Mouse (Mus musculus): ENCODE data around the gene Serping1.
A peak's percentile ranks its signal among the peaks of the same experiment; 100 is the strongest.
"Not testable (repeated sequence)": the region's sequence is repeated elsewhere in the genome, so short reads cannot be mapped to it uniquely, and the experiment has no call there.

Serping1 gene

GRCm38 (mm10) chr2:84775241-84775640, at the start of gene Serping1:
Serping1 (minus strand) TSS chr2:84775444.
- DNase-seq (ENCODE audit: low read depth, low spot score): no peak
- Histone ChIP-seq H3K36me3 (ENCODE audit: control insufficient read depth, insufficient read depth, low read length, poor library complexity, severe bottlenecking) (no peaks in the 10 kb centered on the region), H3K27me3 (ENCODE audit: control insufficient read depth, insufficient read depth, low read length, poor library complexity, severe bottlenecking) (no peaks in the 10 kb centered on the region)

- no peaks in the 10 kb centered on the region for H3K27me3 ChIP-seq (ENCODE audit: control insufficient read depth, insufficient read depth, low read length, poor library complexity, severe bottlenecking)
- no peaks in the 10 kb centered on the region for H3K36me3 ChIP-seq (ENCODE audit: control insufficient read depth, insufficient read depth, low read length, poor library complexity, severe bottlenecking)
- no peak for DNase-seq (ENCODE audit: low read depth, low spot score)
Measured at GRCm38 (mm10) chr2:84823237-84823636, 48.0 kb upstream of the Serping1 start.

GRCm38 (mm10) chr2:84822552-84822951, 47.3 kb upstream of the Serping1 start, which contains the start of gene Smtnl1:
Smtnl1 (minus strand) TSS chr2:84822652.
- Histone ChIP-seq H3K27me3 (ENCODE audit: control insufficient read depth, insufficient read depth, low read length, poor library complexity, severe bottlenecking) (no peaks in the 10 kb centered on the region), H3K36me3 (ENCODE audit: control insufficient read depth, insufficient read depth, low read length, poor library complexity, severe bottlenecking) (no peaks in the 10 kb centered on the region)
- no peak for DNase-seq (ENCODE audit: low read depth, low spot score)

DNA sequence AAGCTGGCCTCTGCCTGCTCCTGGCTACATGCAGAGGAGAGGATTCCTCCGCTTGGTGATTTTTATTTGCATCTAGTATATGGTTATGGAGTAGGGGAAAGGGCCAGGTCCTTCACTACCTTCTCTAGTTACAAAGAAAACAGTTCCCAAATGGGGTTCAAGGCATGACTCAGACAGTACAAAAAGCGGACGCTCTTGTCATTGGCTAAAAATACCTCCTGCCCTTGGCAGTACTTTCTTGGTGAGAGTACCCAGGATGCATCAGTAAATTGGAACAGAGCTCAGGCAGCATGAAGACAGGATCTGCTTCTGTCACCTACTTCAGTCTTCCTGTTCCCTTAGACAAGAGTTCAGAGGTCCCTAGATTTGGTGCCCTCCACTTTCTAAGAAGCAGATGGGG, 44.6 kb upstream of the Serping1 start:
- no peak for DNase-seq (ENCODE audit: low read depth, low spot score)
- H3K36me3 ChIP-seq (ENCODE audit: control insufficient read depth, insufficient read depth, low read length, poor library complexity, severe bottlenecking): no peaks in the 10 kb centered on the region
- H3K27me3 ChIP-seq (ENCODE audit: control insufficient read depth, insufficient read depth, low read length, poor library complexity, severe bottlenecking): no peaks in the 10 kb centered on the region

GRCm38 (mm10) chr2:84812676-84813075, 37.4 kb upstream of the Serping1 start:
- Histone ChIP-seq H3K27me3 (ENCODE audit: control insufficient read depth, insufficient read depth, low read length, poor library complexity, severe bottlenecking) (no peaks in the 10 kb centered on the region), H3K36me3 (ENCODE audit: control insufficient read depth, insufficient read depth, low read length, poor library complexity, severe bottlenecking) (no peaks in the 10 kb centered on the region)
- DNase-seq (ENCODE audit: low read depth, low spot score): no peak

DNA sequence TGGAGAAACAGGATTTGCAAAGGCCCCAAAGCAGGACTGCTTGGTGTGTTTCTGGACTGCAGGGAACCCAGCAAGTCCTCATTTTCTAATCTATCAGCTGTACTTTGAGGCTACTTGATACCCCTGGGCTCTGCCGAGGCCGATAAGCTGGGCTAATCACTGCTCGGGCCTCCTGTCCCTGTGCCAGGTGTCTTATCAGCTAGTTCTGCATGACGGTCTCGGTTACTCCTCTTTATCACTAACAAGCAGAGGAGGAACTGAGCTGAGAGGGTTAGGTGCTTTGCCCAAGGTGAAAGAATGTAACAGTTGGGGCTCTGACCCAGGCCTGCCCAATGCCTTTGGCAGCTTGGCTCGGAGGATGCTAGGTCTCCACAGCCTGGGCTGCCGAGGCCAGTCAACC, 36.6 kb upstream of the Serping1 start:
- Histone ChIP-seq H3K36me3 (ENCODE audit: control insufficient read depth, insufficient read depth, low read length, poor library complexity, severe bottlenecking) (no peaks in the 10 kb centered on the region; the same call in 1 of the 2 replicates), H3K27me3 (ENCODE audit: control insufficient read depth, insufficient read depth, low read length, poor library complexity, severe bottlenecking) (no peaks in the 10 kb centered on the region)
- no peak for DNase-seq (ENCODE audit: low read depth, low spot score)

DNA sequence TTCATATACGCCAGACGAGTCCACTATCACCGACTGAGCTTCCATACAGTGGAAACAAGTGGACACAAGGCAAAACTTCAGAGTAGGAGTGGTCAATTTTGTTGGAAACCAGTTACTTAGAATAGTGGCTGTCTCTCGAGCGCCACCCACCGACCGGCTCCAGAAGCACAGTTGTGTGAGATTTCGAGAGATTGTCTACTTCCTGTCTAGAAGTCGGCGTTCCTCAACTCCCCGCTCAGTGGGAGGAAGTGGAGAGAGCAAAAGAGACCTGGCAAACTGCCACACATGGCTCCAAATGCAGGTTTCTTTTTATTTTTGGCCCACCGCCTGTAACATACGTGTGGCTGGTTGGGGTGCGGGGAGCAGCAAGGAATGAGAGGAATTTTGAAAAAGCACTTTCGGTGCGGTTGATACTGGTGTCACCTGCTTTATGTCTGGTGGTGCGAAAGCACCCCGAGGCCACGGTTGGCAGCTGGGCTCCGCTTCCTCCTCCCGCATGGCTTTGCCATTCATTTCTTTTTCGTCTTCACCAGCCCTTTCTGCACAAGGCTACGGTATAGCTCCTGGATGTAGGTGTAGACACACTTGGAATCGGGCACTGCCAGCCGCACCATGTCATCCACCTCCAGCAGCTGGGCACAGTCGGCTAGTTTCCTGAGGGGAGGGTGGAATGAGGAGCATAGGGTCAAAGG, 35.8 kb upstream of the Serping1 start:
- no peaks in the 10 kb centered on the region for H3K27me3 ChIP-seq (ENCODE audit: control insufficient read depth, insufficient read depth, low read length, poor library complexity, severe bottlenecking)
- peak; percentile 81 for DNase-seq (ENCODE audit: low read depth, low spot score)
- no peaks in the 10 kb centered on the region; the same call in 1 of the 2 replicates for H3K36me3 ChIP-seq (ENCODE audit: control insufficient read depth, insufficient read depth, low read length, poor library complexity, severe bottlenecking)

- Histone ChIP-seq H3K27me3 (ENCODE audit: control insufficient read depth, insufficient read depth, low read length, poor library complexity, severe bottlenecking) (no peaks in the 10 kb centered on the region), H3K36me3 (ENCODE audit: control insufficient read depth, insufficient read depth, low read length, poor library complexity, severe bottlenecking) (no peaks in the 10 kb centered on the region; the same call in 1 of the 2 replicates)
- DNase-seq (ENCODE audit: low read depth, low spot score): no peak
Measured at GRCm38 (mm10) chr2:84810526-84810885, 35.3 kb upstream of the Serping1 start.

GRCm38 (mm10) chr2:84809330-84809729, 34.1 kb upstream of the Serping1 start:
- DNase-seq (ENCODE audit: low read depth, low spot score): no peak
- H3K36me3 ChIP-seq (ENCODE audit: control insufficient read depth, insufficient read depth, low read length, poor library complexity, severe bottlenecking): no peaks in the 10 kb centered on the region; the same call in 1 of the 2 replicates
- no peaks in the 10 kb centered on the region for H3K27me3 ChIP-seq (ENCODE audit: control insufficient read depth, insufficient read depth, low read length, poor library complexity, severe bottlenecking)

- H3K36me3 ChIP-seq (ENCODE audit: control insufficient read depth, insufficient read depth, low read length, poor library complexity, severe bottlenecking): no peaks in the 10 kb centered on the region; the same call in 1 of the 2 replicates
- no peaks in the 10 kb centered on the region for H3K27me3 ChIP-seq (ENCODE audit: control insufficient read depth, insufficient read depth, low read length, poor library complexity, severe bottlenecking)
- no peak for DNase-seq (ENCODE audit: low read depth, low spot score)
Measured at GRCm38 (mm10) chr2:84806546-84806945, 31.3 kb upstream of the Serping1 start.

GRCm38 (mm10) chr2:84803963-84804362, 28.7 kb upstream of the Serping1 start:
- DNase-seq (ENCODE audit: low read depth, low spot score): no peak
- H3K36me3 ChIP-seq (ENCODE audit: control insufficient read depth, insufficient read depth, low read length, poor library complexity, severe bottlenecking): no peaks in the 10 kb centered on the region; the same call in 1 of the 2 replicates
- no peaks in the 10 kb centered on the region for H3K27me3 ChIP-seq (ENCODE audit: control insufficient read depth, insufficient read depth, low read length, poor library complexity, severe bottlenecking)

GRCm38 (mm10) chr2:84801223-84801622, 26.0 kb upstream of the Serping1 start:
- H3K36me3 ChIP-seq (ENCODE audit: control insufficient read depth, insufficient read depth, low read length, poor library complexity, severe bottlenecking); DNase-seq (ENCODE audit: low read depth, low spot score); H3K27me3 ChIP-seq (ENCODE audit: control insufficient read depth, insufficient read depth, low read length, poor library complexity, severe bottlenecking): not testable (repeated sequence)

GRCm38 (mm10) chr2:84800304-84800703, 25.1 kb upstream of the Serping1 start:
- Histone ChIP-seq H3K36me3 (ENCODE audit: control insufficient read depth, insufficient read depth, low read length, poor library complexity, severe bottlenecking) (no peaks in the 10 kb centered on the region), H3K27me3 (ENCODE audit: control insufficient read depth, insufficient read depth, low read length, poor library complexity, severe bottlenecking) (no peaks in the 10 kb centered on the region)
- no peak for DNase-seq (ENCODE audit: low read depth, low spot score)

DNA sequence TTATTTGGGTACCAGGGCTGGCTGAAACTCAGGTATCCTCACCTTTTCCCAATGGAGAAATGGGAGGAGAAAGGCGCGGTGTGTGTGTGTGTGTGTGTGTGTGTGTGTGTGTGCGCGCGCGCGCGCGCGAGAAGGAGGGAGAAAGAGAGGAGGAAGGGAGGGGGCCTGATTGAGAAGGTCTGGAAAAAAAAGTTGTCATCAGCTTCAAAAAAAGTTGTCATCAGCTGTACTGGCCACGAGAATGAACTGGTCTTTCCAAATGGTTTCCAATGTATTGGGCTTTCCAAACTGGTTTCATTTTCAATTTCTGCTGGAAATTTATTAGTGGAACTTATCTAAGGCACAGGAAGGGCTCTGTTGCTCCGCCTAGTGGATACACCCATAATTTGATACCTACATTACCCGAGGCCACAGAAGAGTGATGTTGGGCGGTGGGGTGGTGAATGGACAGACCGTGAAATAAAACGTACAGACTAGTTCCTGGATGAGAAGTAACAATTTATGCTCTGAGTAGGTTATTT, 23.9 kb upstream of the Serping1 start:
- H3K36me3 ChIP-seq (ENCODE audit: control insufficient read depth, insufficient read depth, low read length, poor library complexity, severe bottlenecking): no peaks in the 10 kb centered on the region

GRCm38 (mm10) chr2:84798493-84798921, 23.3 kb upstream of the Serping1 start, which contains the start of gene Ube2l6:
Ube2l6 (plus strand) TSS chr2:84798828.
- DNase-seq (ENCODE audit: low read depth, low spot score): peak; percentile 53
- H3K27me3 ChIP-seq (ENCODE audit: control insufficient read depth, insufficient read depth, low read length, poor library complexity, severe bottlenecking): no peaks in the 10 kb centered on the region
- H3K36me3 ChIP-seq (ENCODE audit: control insufficient read depth, insufficient read depth, low read length, poor library complexity, severe bottlenecking): no peaks in the 10 kb centered on the region

More for the DNA sequence above, 23.9 kb upstream of the Serping1 start:
- no peaks in the 10 kb centered on the region for H3K27me3 ChIP-seq (ENCODE audit: control insufficient read depth, insufficient read depth, low read length, poor library complexity, severe bottlenecking)
- DNase-seq (ENCODE audit: low read depth, low spot score): peak; percentile 83

Data from splenic B cell, adult 2 months (primary cell).